Mouse (Mus musculus) midbrain, embryonic 15.5 days (tissue): ENCODE data around the gene Ankrd9. TPM values are rescaled to one million over a fixed set of nuclear protein-coding genes. Genes with fewer than 3 reads are reported as not detected.

Experiments
- ATAC-seq: fragments of 200-750 bp; cut with Nextera tagmentation; replicated peaks from 2 replicates; pipeline ENCODE4 v1.8.0; 2017; ENCODE audit warnings: moderate TSS enrichment
- H3K27ac ChIP-seq: fragments of 300-500 bp; sonication (generic); 2 replicates; pipeline ENCODE4 v1.5.1; 2015; ENCODE audit warnings: mild to moderate bottlenecking, inconsistent platforms
- H3K27me3 ChIP-seq: fragments of 300-500 bp; sonication (generic); replicated peaks from 2 replicates; pipeline ENCODE4 v1.6.1; 2015; ENCODE audit warnings: inconsistent platforms
- H3K36me3 ChIP-seq: fragments of 300-500 bp; sonication (generic); replicated peaks from 2 replicates; pipeline ENCODE4 v1.6.1; 2015; ENCODE audit warnings: inconsistent platforms
- H3K4me1 ChIP-seq: fragments of 300-500 bp; sonication (generic); 2 replicates; pipeline ENCODE4 v1.6.1; 2015; ENCODE audit warnings: inconsistent platforms
- H3K4me2 ChIP-seq: fragments of 300-500 bp; sonication (generic); 2 replicates; pipeline ENCODE4 v1.6.1; 2015; ENCODE audit warnings: inconsistent platforms, mild to moderate bottlenecking, moderate library complexity
- H3K4me3 ChIP-seq: fragments of 300-500 bp; sonication (generic); 2 replicates; pipeline ENCODE4 v1.5.1; 2015; ENCODE audit warnings: mild to moderate bottlenecking, inconsistent platforms
- H3K9ac ChIP-seq: fragments of 300-500 bp; sonication (generic); 2 replicates; pipeline ENCODE4 v1.6.1; 2015; ENCODE audit warnings: mild to moderate bottlenecking, inconsistent platforms
- H3K9me3 ChIP-seq: fragments of 300-500 bp; sonication (generic); 2 replicates; pipeline ENCODE4 v1.6.1; 2016; ENCODE audit warnings: inconsistent platforms
- WGBS: fragments of 180-500 bp; shearing (Covaris S2); methylation state at CpG from one replicate; pipeline ENCODE4 v1.1.7; 2015; ENCODE audit warnings: mixed read lengths; 5-methylcytosine and 5-hydroxymethylcytosine counted together
- polyA plus RNA-seq: library from polyadenylated mRNA; unstranded; fragments of >200 nt; fragmentation: Nextera tagmentation; extraction: Ambion mirVana; gene quantifications from 2 replicates; pipeline ENCODE4 v1.2.1, GENCODE M21; 2015

Ankrd9 gene
- polyA plus RNA-seq, 1 experiment from 2014 or later: 8.3 TPM

GRCm38 (mm10) chr12:111004142-111004541 lies 25.3 kb upstream of the Ankrd9 start:
- 80% methylated on average over 9 of the region's 9 CpGs for WGBS
- H3K4me2 ChIP-seq: no peak overlapping the region
- no peak for ATAC-seq

GRCm38 (mm10) chr12:111000956-111001355 lies 22.1 kb upstream of the Ankrd9 start:
- Histone ChIP-seq H3K27ac (no peak overlapping the region), H3K27me3 (no peaks in the 10 kb centered on the region), H3K4me2 (no peak overlapping the region), H3K4me3 (no peak overlapping the region), H3K9me3 (no peaks in the 10 kb centered on the region), H3K4me1 (no peaks in the 10 kb centered on the region), H3K36me3 (no peaks in the 10 kb centered on the region), H3K9ac (no peak overlapping the region)
- 96% methylated on average over 7 of the region's 7 CpGs for WGBS
- ATAC-seq: no peak

More at GRCm38 (mm10) chr12:111004142-111004541, 25.3 kb upstream of the Ankrd9 start:
- no peak overlapping the region for H3K27ac ChIP-seq
- no peak overlapping the region for H3K9ac ChIP-seq
- H3K4me1 ChIP-seq: peaks cover 9% of the 10 kb centered on the region; the same call in 1 of the 2 replicates
- no peaks in the 10 kb centered on the region for H3K36me3 ChIP-seq
- no peak overlapping the region for H3K4me3 ChIP-seq
- no peaks in the 10 kb centered on the region for H3K9me3 ChIP-seq
- H3K27me3 ChIP-seq: no peaks in the 10 kb centered on the region

GRCm38 (mm10) chr12:110999820-111000219 lies 21.0 kb upstream of the Ankrd9 start:
- Histone ChIP-seq H3K27ac (no peak overlapping the region), H3K9ac (no peak overlapping the region), H3K9me3 (no peaks in the 10 kb centered on the region), H3K4me3 (no peak overlapping the region), H3K4me1 (no peaks in the 10 kb centered on the region), H3K4me2 (no peak overlapping the region), H3K27me3 (no peaks in the 10 kb centered on the region), H3K36me3 (no peaks in the 10 kb centered on the region)
- WGBS: 90% methylated on average over 2 of the region's 2 CpGs
- no peak for ATAC-seq

- 96% methylated on average over 11 of the region's 11 CpGs for WGBS
- no peak for ATAC-seq
These were observed 19.3 kb upstream of the Ankrd9 start for GRCm38 (mm10) chr12:110998092-110998491.

GRCm38 (mm10) chr12:110994666-110995065 lies 15.8 kb upstream of the Ankrd9 start:
- ATAC-seq: no peak
- H3K9me3 ChIP-seq: no peaks in the 10 kb centered on the region
- no peak overlapping the region for H3K4me3 ChIP-seq
- no peaks in the 10 kb centered on the region for H3K36me3 ChIP-seq
- H3K4me2 ChIP-seq: no peak overlapping the region
- WGBS: 42% methylated on average over 12 of the region's 12 CpGs
- no peaks in the 10 kb centered on the region for H3K27me3 ChIP-seq
- H3K4me1 ChIP-seq: peaks cover 8% of the 10 kb centered on the region; the same call in 1 of the 2 replicates
- H3K9ac ChIP-seq: no peak overlapping the region
- H3K27ac ChIP-seq: no peak overlapping the region

More at GRCm38 (mm10) chr12:110998092-110998491, 19.3 kb upstream of the Ankrd9 start:
- H3K4me2 ChIP-seq: no peak overlapping the region
- no peak overlapping the region for H3K9ac ChIP-seq
- no peak overlapping the region for H3K4me3 ChIP-seq
- H3K27ac ChIP-seq: no peak overlapping the region
- no peaks in the 10 kb centered on the region for H3K36me3 ChIP-seq
- H3K9me3 ChIP-seq: no peaks in the 10 kb centered on the region
- H3K27me3 ChIP-seq: no peaks in the 10 kb centered on the region
- H3K4me1 ChIP-seq: no peaks in the 10 kb centered on the region

GRCm38 (mm10) chr12:110993226-110993625 lies 14.4 kb upstream of the Ankrd9 start:
- Histone ChIP-seq H3K9me3 (no peaks in the 10 kb centered on the region), H3K9ac (no peak overlapping the region), H3K36me3 (no peaks in the 10 kb centered on the region), H3K4me1 (peaks cover 8% of the 10 kb centered on the region; the same call in 1 of the 2 replicates), H3K4me3 (no peak overlapping the region), H3K27me3 (no peaks in the 10 kb centered on the region), H3K4me2 (no peak overlapping the region), H3K27ac (no peak overlapping the region)
- 80% methylated on average over 3 of the region's 3 CpGs for WGBS
- ATAC-seq: no peak

- Histone ChIP-seq H3K4me1 (peaks cover 8% of the 10 kb centered on the region; the same call in 1 of the 2 replicates), H3K9ac (no peak overlapping the region), H3K4me3 (no peak overlapping the region), H3K4me2 (peak overlapping the region; percentile 67; the same call in 1 of the 2 replicates), H3K9me3 (no peaks in the 10 kb centered on the region), H3K27me3 (no peaks in the 10 kb centered on the region), H3K36me3 (no peaks in the 10 kb centered on the region), H3K27ac (no peak overlapping the region)
- 82% methylated on average over 12 of the region's 12 CpGs for WGBS
- ATAC-seq: peak; percentile 19; the same call in 1 of the 2 replicates
These were observed 13.9 kb upstream of the Ankrd9 start for GRCm38 (mm10) chr12:110992771-110993170.

GRCm38 (mm10) chr12:110992128-110992553 lies 13.3 kb upstream of the Ankrd9 start:
- WGBS: under 1% methylated on average over 24 of the region's 24 CpGs
- H3K27me3 ChIP-seq: no peaks in the 10 kb centered on the region
- H3K4me1 ChIP-seq: peaks cover 8% of the 10 kb centered on the region; the same call in 1 of the 2 replicates
- peak overlapping the region; percentile 67 for H3K4me2 ChIP-seq
- no peaks in the 10 kb centered on the region for H3K9me3 ChIP-seq
- peak; percentile 86 for ATAC-seq
- H3K4me3 ChIP-seq: peak overlapping the region; percentile 49
- peak overlapping the region; percentile 50 for H3K9ac ChIP-seq
- H3K36me3 ChIP-seq: no peaks in the 10 kb centered on the region
- H3K27ac ChIP-seq: 0 out of 2 replicates have a peak overlapping the region, but pooled peaks have one; percentile 47

GRCm38 (mm10) chr12:110991361-110992127 lies 12.7 kb upstream of the Ankrd9 start:
- H3K4me1 ChIP-seq: peaks cover 8% of the 10 kb centered on the region; the same call in 1 of the 2 replicates
- H3K27me3 ChIP-seq: no peaks in the 10 kb centered on the region
- peak overlapping the region; percentile 50; the same call in 1 of the 2 replicates for H3K9ac ChIP-seq
- ATAC-seq: peak; percentile 89
- no peaks in the 10 kb centered on the region for H3K9me3 ChIP-seq
- no peak overlapping the region for H3K27ac ChIP-seq
- H3K4me2 ChIP-seq: peak overlapping the region; percentile 67
- WGBS: 2% methylated on average over 22 of the region's 23 CpGs
- no peaks in the 10 kb centered on the region for H3K36me3 ChIP-seq
- H3K4me3 ChIP-seq: peak overlapping the region; percentile 49

- no peak overlapping the region for H3K4me3 ChIP-seq
- WGBS: 94% methylated on average over 7 of the region's 7 CpGs
These were observed 11.7 kb upstream of the Ankrd9 start for GRCm38 (mm10) chr12:110990500-110990899.

GRCm38 (mm10) chr12:110989409-110989808 lies 10.6 kb upstream of the Ankrd9 start:
- Histone ChIP-seq H3K4me3 (no peak overlapping the region), H3K27me3 (no peaks in the 10 kb centered on the region), H3K27ac (no peak overlapping the region), H3K9me3 (no peaks in the 10 kb centered on the region), H3K36me3 (no peaks in the 10 kb centered on the region), H3K4me2 (no peak overlapping the region), H3K4me1 (peaks cover 8% of the 10 kb centered on the region; the same call in 1 of the 2 replicates), H3K9ac (no peak overlapping the region)
- WGBS: 90% methylated on average over 3 of the region's 3 CpGs
- no peak for ATAC-seq

More at GRCm38 (mm10) chr12:110990500-110990899, 11.7 kb upstream of the Ankrd9 start:
- H3K4me2 ChIP-seq: no peak overlapping the region
- no peaks in the 10 kb centered on the region for H3K36me3 ChIP-seq
- H3K9me3 ChIP-seq: no peaks in the 10 kb centered on the region
- no peak overlapping the region for H3K27ac ChIP-seq
- no peak overlapping the region for H3K9ac ChIP-seq
- H3K27me3 ChIP-seq: no peaks in the 10 kb centered on the region
- ATAC-seq: no peak
- peaks cover 8% of the 10 kb centered on the region; the same call in 1 of the 2 replicates for H3K4me1 ChIP-seq

GRCm38 (mm10) chr12:110986536-110987425 lies 7.9 kb upstream of the Ankrd9 start:
- Histone ChIP-seq H3K9me3 (no peaks in the 10 kb centered on the region), H3K27ac (no peak overlapping the region), H3K4me2 (no peak overlapping the region), H3K4me3 (no peak overlapping the region), H3K9ac (no peak overlapping the region), H3K27me3 (no peaks in the 10 kb centered on the region), H3K4me1 (peaks cover 4% of the 10 kb centered on the region; the same call in 1 of the 2 replicates), H3K36me3 (no peaks in the 10 kb centered on the region)
- WGBS: 83% methylated on average over 11 of the region's 11 CpGs
- ATAC-seq: no peak
